Mouse (Mus musculus) ovary, adult 18-20 months (tissue): ENCODE results near the gene Aff3.

Source experiments
- DNase-seq: peaks from one replicate; pipeline ENCODE4 v3.0.0; 2022; ENCODE audit warnings: low spot score, mixed read lengths

Gene Aff3

DNA sequence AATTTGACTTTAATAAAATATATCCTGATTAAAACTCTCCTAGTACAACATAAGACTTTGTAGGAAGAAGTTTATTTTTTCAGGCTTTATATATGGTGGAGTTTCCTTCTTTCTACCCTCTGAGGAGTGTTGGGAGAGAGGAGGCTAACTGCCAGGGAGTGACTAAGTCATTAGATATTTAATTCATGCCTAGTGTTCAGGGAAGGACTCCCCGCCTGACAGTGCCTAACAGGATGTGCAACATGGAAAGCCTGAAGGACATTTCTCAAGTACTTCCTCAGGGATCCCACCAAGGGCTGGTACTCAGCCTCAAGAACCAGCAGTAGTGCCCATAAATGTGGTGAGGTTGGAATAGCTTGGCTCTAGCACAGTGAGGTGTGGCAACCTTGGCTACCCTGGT lies 378.2 kb downstream of the Aff3 start:
- no peak for DNase-seq

DNA sequence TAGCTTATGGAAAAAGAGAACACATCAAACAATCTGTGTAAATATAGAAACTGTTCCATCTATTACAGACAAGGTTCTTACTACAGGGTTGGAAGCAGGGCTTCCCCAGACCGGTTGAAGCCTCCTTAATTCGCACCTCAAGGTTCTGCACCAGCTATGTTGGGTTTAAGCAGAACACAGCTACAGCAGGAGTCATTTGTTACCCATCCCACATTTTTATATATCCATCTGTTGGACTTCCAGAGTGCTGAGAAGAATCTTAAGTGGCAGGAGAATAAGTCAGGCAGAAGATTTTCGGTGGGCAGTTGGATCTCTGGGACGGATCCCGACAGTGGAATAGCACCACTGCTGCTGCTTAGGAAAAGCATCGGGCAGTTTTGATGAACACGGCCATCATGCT lies 384.2 kb downstream of the Aff3 start:
- no peak for DNase-seq

DNA sequence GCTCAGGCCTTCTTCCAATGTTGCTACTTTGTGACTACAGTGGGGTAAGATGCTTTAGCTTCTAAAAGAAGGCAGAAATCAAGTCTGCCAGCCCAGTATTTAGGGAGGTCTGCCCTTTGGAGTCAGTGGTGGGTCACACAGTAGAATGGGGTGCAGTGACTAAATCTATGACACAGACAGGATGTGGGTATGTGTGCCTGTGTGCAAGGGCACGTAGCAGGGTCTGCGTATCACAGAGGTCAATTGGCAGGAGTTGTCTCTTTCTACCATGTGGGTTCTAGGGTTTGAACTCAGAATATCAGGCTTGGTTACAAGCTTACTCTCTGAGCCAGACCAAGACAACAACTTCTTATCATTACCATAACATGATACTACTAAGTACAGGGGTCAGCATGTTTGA lies 393.4 kb downstream of the Aff3 start:
- no peak for DNase-seq

DNA sequence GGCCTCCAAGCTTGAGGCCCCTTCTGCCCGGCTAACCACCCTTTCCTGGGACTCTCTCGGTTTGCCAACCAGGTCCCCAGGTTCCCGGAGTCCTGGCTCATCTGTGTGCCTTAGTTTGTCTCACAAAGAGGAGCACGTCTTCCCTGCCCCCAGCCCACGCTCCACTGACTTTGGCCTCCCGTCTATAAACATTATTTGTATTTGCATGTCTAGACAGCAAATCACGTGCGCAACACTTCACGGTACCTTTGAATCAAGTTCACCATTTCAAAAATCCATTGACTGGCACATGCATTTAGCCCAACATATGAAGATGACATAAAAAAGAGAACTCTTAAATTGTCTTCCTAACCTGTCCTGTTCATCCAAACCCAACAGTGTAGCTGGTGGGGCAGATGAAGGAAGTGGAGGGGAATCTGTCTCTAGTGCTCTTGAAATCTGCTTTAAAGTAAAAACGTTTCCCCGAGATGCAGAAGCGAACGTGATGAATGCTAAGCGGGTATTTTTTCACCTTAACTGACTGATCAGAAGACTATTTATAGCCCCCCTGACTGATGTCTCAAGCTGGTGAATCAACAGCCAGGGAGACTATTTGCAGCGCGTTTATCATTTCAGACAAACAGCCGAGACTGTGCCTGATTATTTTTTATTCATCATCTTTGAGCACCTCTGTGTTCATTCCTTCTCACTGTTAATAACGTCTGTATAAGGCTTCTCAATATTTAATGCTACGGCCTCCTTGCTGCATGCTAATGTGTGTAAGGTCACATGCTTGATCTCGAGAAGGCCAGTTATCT lies 396.3 kb downstream of the Aff3 start:
- no peak for DNase-seq

DNA sequence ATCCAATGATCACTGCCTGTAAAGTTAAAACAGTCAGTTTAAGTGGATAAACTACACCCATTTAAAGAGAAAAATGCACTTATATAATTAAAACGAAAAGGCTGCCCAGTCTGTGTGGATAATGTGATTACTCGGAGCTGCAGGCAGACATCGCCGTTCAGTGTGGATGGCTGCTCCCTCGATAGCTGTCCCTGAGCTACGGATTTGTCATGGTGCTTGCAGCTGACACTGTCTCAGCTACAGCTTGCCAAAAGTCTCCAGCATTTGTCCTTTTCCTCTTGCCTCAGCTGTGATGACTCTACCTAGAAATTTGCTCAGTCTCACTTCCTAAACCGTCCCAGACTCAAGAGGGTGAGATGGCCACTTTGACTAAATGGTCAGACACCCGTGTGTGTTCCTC lies 401.5 kb downstream of the Aff3 start:
- DNase-seq: no peak

DNA sequence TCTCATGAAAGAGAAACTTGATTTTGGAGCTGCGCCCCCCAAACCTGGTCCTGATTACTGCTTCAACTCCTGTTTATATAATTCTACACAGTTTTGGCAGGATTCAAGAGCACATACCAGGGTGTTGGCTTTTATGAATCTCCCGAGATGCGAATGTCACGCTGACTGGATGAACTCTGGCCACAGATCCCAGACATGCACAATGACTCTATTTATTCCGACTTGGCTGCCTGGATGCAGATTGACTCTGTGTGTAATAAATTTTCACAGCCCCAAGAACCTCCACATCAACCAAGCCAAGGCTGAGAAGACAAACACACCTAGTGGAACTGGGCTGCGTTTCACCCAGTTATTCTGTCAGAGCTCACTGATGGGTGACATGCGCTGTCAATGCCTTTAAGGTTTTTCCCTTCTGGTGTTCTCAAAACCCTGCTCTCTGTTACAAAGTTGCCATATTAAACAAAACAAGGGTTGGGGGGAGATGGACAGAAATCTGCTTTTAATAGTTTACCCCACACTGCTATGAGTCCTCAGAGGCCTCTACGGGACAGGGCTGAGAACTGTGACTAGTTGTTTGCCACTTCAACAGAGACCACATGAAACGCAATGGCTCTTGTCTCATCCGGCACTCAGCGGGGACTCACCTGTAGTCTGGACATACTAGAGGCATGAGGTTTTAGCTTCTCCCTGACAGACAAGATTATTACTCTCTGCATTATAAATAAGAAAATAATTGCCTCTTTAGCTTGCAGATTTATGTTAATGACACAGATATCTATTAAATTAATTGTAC lies 402.2 kb downstream of the Aff3 start:
- DNase-seq: peak; percentile 32

DNA sequence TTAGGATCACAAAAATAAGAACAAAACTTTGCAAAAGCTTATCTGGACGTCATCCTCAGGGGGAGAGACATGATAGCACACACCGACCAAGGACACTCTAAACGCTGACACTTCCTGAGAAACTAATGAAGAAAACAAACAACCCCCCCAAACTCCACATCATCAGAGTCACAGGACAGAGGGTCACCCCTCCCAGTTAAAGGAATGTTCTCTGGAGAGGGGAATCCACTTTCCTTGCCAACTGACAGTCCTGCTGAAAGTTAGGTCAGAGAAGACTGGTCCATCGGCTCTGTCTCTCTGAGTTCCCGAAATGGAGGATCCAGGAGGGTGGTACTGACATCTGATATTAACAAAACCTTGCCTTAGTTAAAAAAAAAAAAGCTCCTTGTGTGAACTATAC lies 403.7 kb downstream of the Aff3 start:
- no peak for DNase-seq

DNA sequence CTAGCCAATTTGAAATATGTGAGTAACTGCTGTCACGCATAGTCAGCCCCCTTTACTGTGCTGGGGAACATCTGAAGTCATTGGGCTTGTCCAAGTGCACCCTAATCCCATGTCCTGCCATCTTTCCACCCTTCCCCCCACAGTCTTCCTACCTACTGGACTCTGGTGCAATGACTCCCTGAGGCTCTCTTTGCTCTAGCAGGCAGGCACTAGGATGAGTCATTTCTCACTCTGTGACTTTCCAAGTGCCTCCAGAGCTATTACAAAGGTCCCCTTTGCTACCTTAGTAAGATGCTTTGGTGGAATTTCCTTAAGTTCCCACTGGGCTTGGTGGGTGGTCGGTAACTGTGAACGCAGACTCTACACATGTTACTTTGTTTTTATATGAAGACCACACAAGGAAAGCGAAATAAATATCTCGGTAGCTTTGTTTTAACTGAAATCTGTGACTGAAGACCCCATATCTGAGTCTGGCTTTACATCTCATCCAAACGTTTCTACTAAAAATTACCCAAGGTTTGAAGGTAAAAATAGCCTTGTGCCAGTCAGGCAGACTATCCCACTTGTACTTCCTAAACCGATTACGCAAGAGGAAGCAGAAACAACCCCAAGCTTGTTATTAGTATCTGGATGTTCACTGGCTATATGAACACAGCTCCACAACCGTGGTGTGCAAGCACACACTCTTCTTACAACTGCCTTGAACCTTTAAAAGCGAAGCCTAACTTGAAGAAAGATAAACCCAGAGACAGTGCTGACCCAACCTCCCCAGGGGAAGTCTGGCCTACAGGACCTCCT lies 405.0 kb downstream of the Aff3 start:
- DNase-seq: no peak

DNA sequence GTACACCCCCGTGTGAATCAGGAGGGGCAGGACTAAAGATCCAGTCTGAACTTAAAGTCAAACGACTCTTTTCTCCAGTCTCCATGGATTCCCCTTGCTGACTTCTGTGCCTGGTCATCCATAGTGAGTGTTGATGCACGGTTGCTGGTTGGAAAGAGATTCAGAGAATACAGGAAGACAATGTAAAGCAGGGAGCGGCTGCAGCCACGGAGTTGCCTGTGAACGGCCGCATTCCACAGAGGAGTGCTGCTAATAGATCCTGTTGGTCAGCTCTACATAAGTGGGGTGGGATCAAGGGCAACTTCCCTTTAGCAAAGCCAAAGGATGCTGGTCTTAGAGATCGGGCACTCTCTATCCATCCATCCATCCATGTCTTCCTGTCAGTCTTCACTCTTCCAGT lies 410.3 kb downstream of the Aff3 start:
- DNase-seq: no peak

DNA sequence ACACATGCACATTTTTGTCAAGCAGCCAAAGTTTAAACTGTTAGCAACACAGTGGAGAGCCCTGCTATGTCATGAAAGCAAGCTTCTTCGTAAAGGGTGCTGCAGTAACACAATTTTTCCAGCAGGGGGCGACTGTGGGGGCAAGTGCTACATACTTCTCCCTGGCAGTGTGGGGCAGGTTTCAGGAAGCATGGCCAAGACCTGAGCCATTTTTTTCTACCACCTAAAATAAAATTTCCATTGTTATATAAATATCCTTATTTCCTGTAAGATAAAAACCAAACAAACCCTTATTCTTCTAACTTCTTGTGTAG lies 412.0 kb downstream of the Aff3 start:
- DNase-seq: no peak

DNA sequence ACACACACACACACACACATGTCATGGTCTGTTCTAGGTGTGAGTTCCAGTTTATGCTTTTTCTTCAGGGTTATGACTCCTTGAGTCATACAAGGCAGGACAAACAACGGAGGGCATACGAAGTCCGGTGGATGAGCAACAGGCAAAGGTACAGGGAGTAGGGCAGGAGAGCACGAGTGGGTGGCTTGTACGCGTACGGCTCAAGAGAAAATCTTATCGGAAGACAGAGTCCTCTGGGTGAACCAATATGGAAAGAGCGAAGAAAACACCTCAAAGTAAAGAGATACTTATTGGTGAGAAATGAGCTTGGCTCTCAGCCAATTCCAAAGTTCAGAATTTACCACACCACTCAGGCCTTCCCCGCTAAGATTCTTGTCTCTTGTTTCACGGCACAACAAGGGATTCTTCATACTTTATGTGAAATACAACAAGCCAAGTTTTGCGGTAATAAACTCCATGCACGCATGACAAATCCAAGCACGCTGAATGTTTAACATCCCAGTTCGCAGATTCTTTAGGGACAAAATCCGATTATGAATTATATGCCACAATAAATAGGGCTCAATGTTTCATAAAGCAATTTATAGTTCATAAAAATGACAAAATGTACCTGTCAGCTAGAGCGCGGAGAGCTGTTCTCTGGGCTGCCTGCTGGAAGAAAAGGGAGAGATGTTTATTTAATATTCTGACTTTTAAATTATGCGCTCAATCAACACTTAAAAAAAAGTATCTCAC lies 412.6 kb downstream of the Aff3 start:
- no peak for DNase-seq

DNA sequence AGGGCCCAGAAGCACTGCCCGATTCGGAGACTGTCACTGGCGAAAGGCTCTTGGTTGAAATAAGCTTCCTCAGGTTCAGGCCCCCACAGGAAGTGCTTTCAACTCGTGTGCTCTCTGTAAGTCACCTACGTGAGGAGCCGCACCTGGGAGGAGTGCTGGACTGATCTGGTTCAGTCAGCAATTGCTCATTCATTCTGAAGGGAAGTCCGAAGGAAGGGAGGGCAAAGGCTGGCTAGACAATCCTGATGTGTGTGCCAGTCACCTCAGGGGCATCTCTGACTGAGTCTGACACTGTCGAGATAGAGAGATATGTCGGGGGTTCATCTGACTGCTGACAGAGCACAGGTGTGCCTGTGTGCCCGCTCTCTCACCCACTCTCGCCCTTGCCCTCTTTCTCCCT lies 413.3 kb downstream of the Aff3 start:
- no peak for DNase-seq

DNA sequence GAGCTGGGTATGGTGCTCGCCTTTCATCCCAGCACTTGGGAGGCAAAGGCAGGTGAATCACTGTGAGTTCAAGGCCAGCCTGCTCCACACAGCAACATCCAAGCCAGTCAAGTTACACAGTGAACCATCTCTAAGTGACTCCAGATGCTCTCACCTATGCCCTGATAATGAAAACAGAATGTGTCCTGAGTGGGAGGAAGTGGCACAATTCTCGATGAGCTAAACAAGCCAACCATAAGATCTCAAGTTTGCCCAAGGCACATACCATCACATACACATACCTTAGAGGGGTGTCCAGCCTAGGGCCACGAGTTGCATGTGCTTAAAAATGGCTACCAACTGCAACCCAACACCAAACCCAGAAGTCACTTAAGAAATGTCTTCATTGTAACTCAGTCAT lies 414.5 kb downstream of the Aff3 start:
- DNase-seq: no peak

DNA sequence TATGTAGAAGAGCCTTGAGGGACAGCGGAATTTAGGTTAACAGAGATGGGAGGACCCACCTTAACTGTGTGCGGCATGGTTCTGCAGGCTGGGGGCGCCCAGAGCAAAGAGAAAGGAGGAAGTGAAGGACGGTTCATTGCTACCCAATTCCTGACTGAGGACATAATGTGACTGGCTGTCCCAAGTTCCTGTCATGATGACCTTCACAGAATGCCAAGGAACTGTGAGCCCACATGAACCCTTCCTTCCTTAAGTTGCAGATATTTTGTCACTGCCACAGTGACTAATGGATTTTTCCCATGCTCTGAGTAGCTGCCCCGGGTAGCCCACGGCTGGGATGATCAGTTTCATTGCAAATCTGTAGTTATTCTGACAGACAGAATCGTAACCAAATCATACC lies 415.2 kb downstream of the Aff3 start:
- DNase-seq: no peak

DNA sequence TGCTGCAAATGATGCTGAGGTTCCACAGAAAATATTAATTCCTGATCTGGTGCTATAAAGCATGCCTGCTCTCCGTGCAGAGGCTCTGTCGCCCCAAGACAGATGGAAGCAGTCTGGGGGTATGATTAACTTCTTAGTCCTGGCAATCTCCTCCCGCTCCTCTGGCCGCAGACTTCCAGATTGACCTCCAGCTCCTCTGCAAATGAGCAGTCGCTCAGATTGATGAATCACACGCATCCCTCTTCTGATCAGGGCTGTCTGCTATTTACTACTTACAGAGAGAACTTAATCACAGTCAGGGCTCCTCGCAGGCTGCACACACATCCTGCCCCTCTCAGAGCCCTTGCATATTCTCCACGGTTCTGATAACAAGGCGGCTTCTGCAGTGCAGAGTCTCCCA lies 416.7 kb downstream of the Aff3 start:
- DNase-seq: no peak

DNA sequence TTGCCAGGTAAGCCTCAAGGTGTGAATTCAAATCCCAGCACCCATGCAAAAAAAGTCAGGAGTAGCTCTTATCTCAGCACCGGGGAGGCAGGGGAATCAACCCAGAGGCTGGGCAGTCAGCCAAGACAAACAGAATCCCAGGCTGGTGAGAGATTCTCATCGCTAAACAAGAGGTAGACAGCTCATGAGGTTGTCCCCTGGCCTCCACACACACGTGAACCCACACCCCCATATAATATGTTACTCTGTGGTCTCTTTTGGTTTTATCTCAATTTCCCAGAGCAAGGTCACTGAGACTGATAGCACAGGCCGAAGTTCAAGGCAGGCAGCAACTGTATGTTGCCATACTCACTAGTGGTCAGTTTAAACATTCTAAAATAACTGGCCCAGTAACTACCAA lies 422.2 kb downstream of the Aff3 start:
- peak; percentile 46 for DNase-seq

DNA sequence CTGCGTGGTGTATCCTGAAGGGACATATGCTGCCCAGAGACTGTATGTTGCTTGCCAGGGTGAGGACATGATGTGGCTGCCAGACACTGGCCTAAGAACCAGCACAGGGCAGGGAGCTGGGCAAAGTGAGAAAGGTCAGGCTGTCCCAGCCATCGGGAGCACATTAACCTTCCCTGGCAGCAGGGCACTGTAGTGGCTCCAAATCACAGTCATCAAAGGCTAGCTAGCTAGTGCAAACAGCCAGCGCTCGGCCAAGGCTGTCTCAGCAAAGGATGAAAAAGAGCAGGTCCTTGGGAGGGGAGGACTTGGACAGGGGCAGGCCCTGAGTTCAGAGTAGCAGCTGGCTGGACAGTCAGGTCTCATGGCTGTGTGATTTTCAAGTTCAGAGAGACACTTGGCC lies 423.0 kb downstream of the Aff3 start:
- peak; percentile 85 for DNase-seq

DNA sequence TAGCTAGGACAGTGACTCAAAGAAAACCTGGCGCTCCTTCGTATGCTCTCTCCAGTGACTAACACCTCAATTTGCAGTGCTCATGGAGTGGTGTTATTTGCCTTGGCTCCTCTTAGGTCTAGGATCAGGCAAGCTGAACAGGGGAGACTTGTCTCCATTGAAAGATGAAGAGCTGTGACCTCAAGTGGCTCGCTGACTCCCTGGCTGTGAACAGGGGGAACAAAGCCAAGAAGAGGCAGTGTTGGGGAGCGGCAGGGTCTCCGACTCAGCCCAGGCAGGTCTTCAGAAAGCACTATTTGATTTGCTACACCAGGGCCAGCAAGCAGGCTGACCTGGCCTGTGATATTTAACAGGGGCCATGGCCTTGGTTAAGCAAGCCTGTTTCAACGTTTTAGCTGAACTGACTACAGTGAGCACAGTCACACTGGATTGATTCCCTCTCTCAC lies 423.5 kb downstream of the Aff3 start:
- DNase-seq: peak; percentile 11

DNA sequence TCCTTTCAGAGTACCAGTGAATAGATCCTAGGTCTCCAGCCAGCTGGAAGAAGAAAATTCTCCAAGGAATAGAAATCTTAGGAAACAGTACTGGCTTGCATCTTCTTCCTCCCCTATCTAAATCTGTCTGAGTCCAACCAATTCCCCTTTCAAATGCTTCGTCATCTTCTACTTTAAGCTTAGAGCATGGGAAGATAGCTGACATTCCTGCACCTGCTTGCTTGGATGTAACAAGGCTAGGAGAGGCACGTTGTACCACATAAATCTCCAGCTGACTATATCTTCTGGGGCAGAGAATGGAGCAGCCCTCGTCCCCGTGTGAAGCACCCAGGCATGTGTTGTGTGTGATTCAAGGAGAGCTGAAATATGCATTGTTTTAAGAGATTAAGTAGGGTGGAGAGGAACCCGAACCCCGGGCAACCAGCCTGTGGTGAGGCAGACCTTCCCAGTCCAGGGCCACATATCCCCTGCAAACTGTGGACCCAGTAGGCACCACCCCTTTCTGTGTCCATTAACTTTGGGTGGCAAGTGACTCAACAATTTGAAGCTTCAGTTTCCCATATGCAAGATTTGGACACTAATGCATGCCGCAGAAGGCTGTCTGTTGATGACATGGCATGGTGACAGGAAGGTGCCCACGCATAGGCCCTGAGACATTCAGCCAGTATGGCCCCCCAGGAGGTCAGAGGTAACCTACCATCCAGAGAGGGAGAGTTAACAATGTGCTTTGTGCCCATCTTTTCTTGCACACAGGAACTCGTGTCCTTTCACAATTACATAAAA lies 424.1 kb downstream of the Aff3 start:
- DNase-seq: no peak

DNA sequence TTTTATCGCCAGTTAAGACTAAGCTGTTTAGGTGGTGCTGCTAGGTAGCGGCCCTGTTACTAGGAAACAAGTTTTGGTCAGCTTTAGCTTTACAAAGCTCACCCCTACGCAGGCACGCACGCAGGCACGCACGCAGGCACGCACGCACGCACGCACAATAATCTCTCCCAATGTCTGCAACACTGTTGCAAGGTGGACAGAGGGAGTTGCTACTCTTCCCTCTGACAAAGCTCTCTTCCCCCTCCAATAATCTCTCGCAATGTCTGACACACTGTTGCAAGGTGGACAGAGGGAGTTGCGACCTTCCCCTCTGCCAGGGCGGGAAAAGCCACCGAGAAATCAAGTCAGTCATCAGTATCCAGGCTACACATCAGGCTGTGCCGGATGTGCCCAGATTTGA lies 425.2 kb downstream of the Aff3 start:
- DNase-seq: no peak

DNA sequence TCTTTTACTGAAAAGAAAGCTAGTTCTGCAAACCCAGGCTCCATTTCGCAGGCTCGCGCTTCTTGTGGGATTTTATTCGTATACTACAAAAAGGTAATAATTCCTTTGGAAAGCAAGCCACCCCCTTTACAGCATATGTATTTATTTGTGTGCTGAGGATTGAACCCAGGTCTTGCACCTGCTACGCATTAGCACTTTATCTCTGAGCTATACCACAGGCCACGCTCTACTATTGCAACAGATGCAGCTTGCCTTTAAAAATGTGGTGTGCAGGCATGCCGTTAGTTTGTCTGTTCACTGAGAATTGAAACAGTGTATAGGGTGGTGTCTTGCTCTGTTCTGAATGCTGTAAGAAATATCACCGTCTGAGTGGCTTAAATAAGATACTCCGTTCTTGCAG lies 426.9 kb downstream of the Aff3 start:
- no peak for DNase-seq
